Mouse (Mus musculus): ENCODE data around the gene Olfr325. TPM values are rescaled to one million over a fixed set of nuclear protein-coding genes. Genes with fewer than 3 reads are reported as not detected.

Olfr325 gene
- polyA plus RNA-seq, 1 experiment from 2014 or later: not detected

GRCm38 (mm10) chr11:58615975-58616374, 38.4 kb downstream of the Olfr325 start, which contains the start of gene 2210407C18Rik:
Gene 2210407C18Rik, minus strand, starts transcription at chr11:58616075.
- Histone ChIP-seq H3K27ac (ENCODE audit: low read depth, low read length) (no peak within 1 kb of the TSS), H3K36me3 (ENCODE audit: control insufficient read depth, insufficient read depth, low read length) (no peaks in the 10 kb centered on the region), H3K27me3 (replicated peaks; ENCODE audit: control insufficient read depth, insufficient read depth, low read length) (no peaks in the 10 kb centered on the region), H3K4me1 (ENCODE audit: control insufficient read depth, insufficient read depth, low read depth, low read length) (no peaks in the 10 kb centered on the region), H3K4me3 (ENCODE audit: low read length) (no peak within 1 kb of the TSS), H3K9ac (ENCODE audit: low read depth, low read length) (no peak within 1 kb of the TSS), H3K4me2 (ENCODE audit: low read length) (no peak within 1 kb of the TSS), H3K9me3 (ENCODE audit: control insufficient read depth, low read length) (no peaks in the 10 kb centered on the region)
- 96% methylated on average over 4 of the region's 4 CpGs for WGBS
- no peak for ATAC-seq

GRCm38 (mm10) chr11:58618369-58618768, 40.8 kb downstream of the Olfr325 start:
- 72% methylated on average over 3 of the region's 3 CpGs for WGBS
- no peak for ATAC-seq
- H3K9ac ChIP-seq (ENCODE audit: low read depth, low read length): no peak overlapping the region
- no peak overlapping the region for H3K4me2 ChIP-seq (ENCODE audit: low read length)
- no peaks in the 10 kb centered on the region for H3K27me3 ChIP-seq (replicated peaks; ENCODE audit: control insufficient read depth, insufficient read depth, low read length)
- no peaks in the 10 kb centered on the region for H3K36me3 ChIP-seq (ENCODE audit: control insufficient read depth, insufficient read depth, low read length)
- no peak overlapping the region for H3K4me3 ChIP-seq (ENCODE audit: low read length)
- no peaks in the 10 kb centered on the region for H3K9me3 ChIP-seq (ENCODE audit: control insufficient read depth, low read length)
- no peak overlapping the region for H3K27ac ChIP-seq (ENCODE audit: low read depth, low read length)
- no peaks in the 10 kb centered on the region for H3K4me1 ChIP-seq (ENCODE audit: control insufficient read depth, insufficient read depth, low read depth, low read length)

GRCm38 (mm10) chr11:58618793-58619192, 41.3 kb downstream of the Olfr325 start:
- no peak overlapping the region for H3K9ac ChIP-seq (ENCODE audit: low read depth, low read length)
- H3K9me3 ChIP-seq (ENCODE audit: control insufficient read depth, low read length): no peaks in the 10 kb centered on the region
- H3K27ac ChIP-seq (ENCODE audit: low read depth, low read length): no peak overlapping the region
- H3K36me3 ChIP-seq (ENCODE audit: control insufficient read depth, insufficient read depth, low read length): no peaks in the 10 kb centered on the region
- no peak overlapping the region for H3K4me2 ChIP-seq (ENCODE audit: low read length)
- no peaks in the 10 kb centered on the region for H3K4me1 ChIP-seq (ENCODE audit: control insufficient read depth, insufficient read depth, low read depth, low read length)
- no peak overlapping the region for H3K4me3 ChIP-seq (ENCODE audit: low read length)
- WGBS: 45% methylated on average over 6 of the region's 6 CpGs
- H3K27me3 ChIP-seq (replicated peaks; ENCODE audit: control insufficient read depth, insufficient read depth, low read length): no peaks in the 10 kb centered on the region
- ATAC-seq: no peak

GRCm38 (mm10) chr11:58626146-58626545, 48.6 kb downstream of the Olfr325 start:
- no peak overlapping the region for H3K4me2 ChIP-seq (ENCODE audit: low read length)
- no peaks in the 10 kb centered on the region for H3K9me3 ChIP-seq (ENCODE audit: control insufficient read depth, low read length)
- no peak overlapping the region for H3K9ac ChIP-seq (ENCODE audit: low read depth, low read length)
- H3K27me3 ChIP-seq (replicated peaks; ENCODE audit: control insufficient read depth, insufficient read depth, low read length): no peaks in the 10 kb centered on the region
- no peaks in the 10 kb centered on the region for H3K4me1 ChIP-seq (ENCODE audit: control insufficient read depth, insufficient read depth, low read depth, low read length)
- ATAC-seq: no peak
- no peak overlapping the region for H3K4me3 ChIP-seq (ENCODE audit: low read length)
- WGBS: 44% methylated on average over 4 of the region's 4 CpGs
- H3K27ac ChIP-seq (ENCODE audit: low read depth, low read length): no peak overlapping the region
- no peaks in the 10 kb centered on the region for H3K36me3 ChIP-seq (ENCODE audit: control insufficient read depth, insufficient read depth, low read length)

- H3K9ac ChIP-seq (ENCODE audit: low read depth, low read length): no peak within 1 kb of the TSS
- H3K36me3 ChIP-seq (ENCODE audit: control insufficient read depth, insufficient read depth, low read length): no peaks in the 10 kb centered on the region
- H3K4me2 ChIP-seq (ENCODE audit: low read length): no peak within 1 kb of the TSS
- no peak within 1 kb of the TSS for H3K27ac ChIP-seq (ENCODE audit: low read depth, low read length)
- ATAC-seq: no peak
- no peaks in the 10 kb centered on the region for H3K9me3 ChIP-seq (ENCODE audit: control insufficient read depth, low read length)
- H3K27me3 ChIP-seq (replicated peaks; ENCODE audit: control insufficient read depth, insufficient read depth, low read length): no peaks in the 10 kb centered on the region
- H3K4me3 ChIP-seq (ENCODE audit: low read length): no peak within 1 kb of the TSS
- no peaks in the 10 kb centered on the region for H3K4me1 ChIP-seq (ENCODE audit: control insufficient read depth, insufficient read depth, low read depth, low read length)
- 75% methylated on average over 5 of the region's 5 CpGs for WGBS
Measured at GRCm38 (mm10) chr11:58630401-58630800, 52.9 kb downstream of the Olfr325 start, which contains the start of gene Olfr323. Gene Olfr323, minus strand, starts transcription at chr11:58630501.

Other genes starting within 250 kb of the Olfr325 start
- gene Zfp672, start 247.4 kb upstream of the Olfr325 start, polyA plus RNA-seq (2015; fragmentation: Nextera tagmentation; extraction: Ambion mirVana): 38.2 and 38.6 TPM in 2 replicates
- gene Sh3bp5l, start 247.0 kb upstream of the Olfr325 start, polyA plus RNA-seq (2015; fragmentation: Nextera tagmentation; extraction: Ambion mirVana): 48.0 and 50.6 TPM in 2 replicates
- not detected in 2 replicates for gene Lypd8, start 198.7 kb upstream of the Olfr325 start, polyA plus RNA-seq (2015; fragmentation: Nextera tagmentation; extraction: Ambion mirVana)
- gene 1810065E05Rik, start 156.6 kb upstream of the Olfr325 start, polyA plus RNA-seq (2015; fragmentation: Nextera tagmentation; extraction: Ambion mirVana): not detected in 2 replicates
- gene Gm12253, start 145.2 kb upstream of the Olfr325 start, polyA plus RNA-seq (2015; fragmentation: Nextera tagmentation; extraction: Ambion mirVana): not detected in 2 replicates
- not detected in 2 replicates for gene Lypd9, start 124.8 kb upstream of the Olfr325 start, polyA plus RNA-seq (2015; fragmentation: Nextera tagmentation; extraction: Ambion mirVana)
- not detected in 2 replicates for gene Olfr30, start 115.5 kb upstream of the Olfr325 start, polyA plus RNA-seq (2015; fragmentation: Nextera tagmentation; extraction: Ambion mirVana)
- gene Olfr332, start 85.2 kb upstream of the Olfr325 start, polyA plus RNA-seq (2015; fragmentation: Nextera tagmentation; extraction: Ambion mirVana): not detected in 2 replicates
- gene Olfr331, start 75.2 kb upstream of the Olfr325 start, polyA plus RNA-seq (2015; fragmentation: Nextera tagmentation; extraction: Ambion mirVana): not detected in 2 replicates
- not detected in 2 replicates for gene Olfr330, start 42.9 kb upstream of the Olfr325 start, polyA plus RNA-seq (2015; fragmentation: Nextera tagmentation; extraction: Ambion mirVana)
- gene Olfr329-ps, start 31.3 kb upstream of the Olfr325 start, polyA plus RNA-seq (2015; fragmentation: Nextera tagmentation; extraction: Ambion mirVana): not detected in 2 replicates
- gene Olfr328, start 22.1 kb upstream of the Olfr325 start, polyA plus RNA-seq (2015; fragmentation: Nextera tagmentation; extraction: Ambion mirVana): 0.07 TPM in 1 of 2 replicates, not detected in the other
- 0.15 and 0.17 TPM in 2 replicates for gene Olfr224, start 7.2 kb upstream of the Olfr325 start, polyA plus RNA-seq (2015; fragmentation: Nextera tagmentation; extraction: Ambion mirVana)
- gene Olfr324, start 17.4 kb downstream of the Olfr325 start, polyA plus RNA-seq (2015; fragmentation: Nextera tagmentation; extraction: Ambion mirVana): 0.08 and 0.30 TPM in 2 replicates
- gene 2210407C18Rik, start 38.3 kb downstream of the Olfr325 start, polyA plus RNA-seq (2015; fragmentation: Nextera tagmentation; extraction: Ambion mirVana): not detected in 2 replicates
- gene Olfr323, start 52.8 kb downstream of the Olfr325 start, polyA plus RNA-seq (2015; fragmentation: Nextera tagmentation; extraction: Ambion mirVana): not detected in 2 replicates
- 0.20 and 0.25 TPM in 2 replicates for gene Trim58, start 62.7 kb downstream of the Olfr325 start, polyA plus RNA-seq (2015; fragmentation: Nextera tagmentation; extraction: Ambion mirVana)
- not detected in 2 replicates for gene Olfr322, start 81.1 kb downstream of the Olfr325 start, polyA plus RNA-seq (2015; fragmentation: Nextera tagmentation; extraction: Ambion mirVana)
- gene Olfr320, start 103.4 kb downstream of the Olfr325 start, polyA plus RNA-seq (2015; fragmentation: Nextera tagmentation; extraction: Ambion mirVana): not detected in 2 replicates
- gene Olfr319, start 121.4 kb downstream of the Olfr325 start, polyA plus RNA-seq (2015; fragmentation: Nextera tagmentation; extraction: Ambion mirVana): not detected in 2 replicates
- not detected in 2 replicates for gene Olfr318, start 146.3 kb downstream of the Olfr325 start, polyA plus RNA-seq (2015; fragmentation: Nextera tagmentation; extraction: Ambion mirVana)
- 0.26 and 0.27 TPM in 2 replicates for gene Olfr317, start 161.5 kb downstream of the Olfr325 start, polyA plus RNA-seq (2015; fragmentation: Nextera tagmentation; extraction: Ambion mirVana)
- gene Olfr316, start 175.0 kb downstream of the Olfr325 start, polyA plus RNA-seq (2015; fragmentation: Nextera tagmentation; extraction: Ambion mirVana): not detected in 2 replicates
- gene Olfr315, start 195.5 kb downstream of the Olfr325 start, polyA plus RNA-seq (2015; fragmentation: Nextera tagmentation; extraction: Ambion mirVana): 0.10 TPM in 1 of 2 replicates, not detected in the other
- not detected in 2 replicates for gene Olfr314, start 205.2 kb downstream of the Olfr325 start, polyA plus RNA-seq (2015; fragmentation: Nextera tagmentation; extraction: Ambion mirVana)
- 10.0 and 11.0 TPM in 2 replicates for gene Fam183b, start 224.2 kb downstream of the Olfr325 start, polyA plus RNA-seq (2015; fragmentation: Nextera tagmentation; extraction: Ambion mirVana)
- not detected in 2 replicates for gene Olfr313, start 237.3 kb downstream of the Olfr325 start, polyA plus RNA-seq (2015; fragmentation: Nextera tagmentation; extraction: Ambion mirVana)